Mouse (Mus musculus): ENCODE measurements around the gene Gas8. TPM values are rescaled to one million over a fixed set of nuclear protein-coding genes. Genes with fewer than 3 reads are reported as not detected.

Gene Gas8
- total and polyA plus RNA-seq, 2 experiments: 1.6 to 1.8 TPM

DNA sequence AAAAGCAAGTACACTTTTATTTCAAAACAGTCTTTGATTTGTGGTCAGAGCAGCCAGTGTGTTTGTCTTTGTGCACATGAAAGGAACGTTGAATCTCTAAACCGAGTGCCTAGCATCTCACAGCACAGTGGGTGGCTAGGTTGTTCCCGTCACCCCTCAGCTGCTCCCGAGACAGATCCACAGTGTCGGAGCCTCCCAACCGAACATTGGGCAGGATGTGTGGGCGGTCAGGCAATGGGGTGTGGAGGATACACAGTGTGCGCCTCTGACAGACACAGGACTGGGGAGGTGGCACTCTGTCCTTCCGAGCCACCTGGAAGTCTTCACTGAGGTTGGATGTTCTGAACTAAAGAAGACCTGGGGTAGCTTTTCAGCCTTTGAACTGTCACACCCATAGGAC, 12.9 kb upstream of the Gas8 start:
- Histone ChIP-seq H3K9ac (ENCODE audit: low read depth, low read length) (no peak overlapping the region), H3K4me3 (ENCODE audit: insufficient read depth, low read depth, low read length) (no peak overlapping the region), H3K27ac (replicated peaks; ENCODE audit: insufficient read depth, low read depth, low read length) (no peak overlapping the region), H3K4me1 (ENCODE audit: control insufficient read depth, insufficient read depth, low read length) (no peaks in the 10 kb centered on the region), H3K27me3 (ENCODE audit: control insufficient read depth, insufficient read depth, low read length) (no peaks in the 10 kb centered on the region), H3K79me2 (ENCODE audit: control insufficient read depth, insufficient read depth, low read length) (no peaks in the 10 kb centered on the region), H3K36me3 (ENCODE audit: control insufficient read depth, insufficient read depth, low read length) (peaks cover 16% of the 10 kb centered on the region; the same call in 1 of the 2 replicates)
- no peak for DNase-seq (ENCODE audit: extremely low read depth, low read depth, low spot score)
- TF ChIP-seq POLR2A (IDR thresholded peaks at IDR 0.05; ENCODE audit: extremely low read depth, insufficient read depth, low read length) (no peak), CTCF (IDR thresholded peaks at IDR 0.05; ENCODE audit: low read depth, low read length) (no peak)
- WGBS: 87% methylated on average over 9 of the region's 9 CpGs

DNA sequence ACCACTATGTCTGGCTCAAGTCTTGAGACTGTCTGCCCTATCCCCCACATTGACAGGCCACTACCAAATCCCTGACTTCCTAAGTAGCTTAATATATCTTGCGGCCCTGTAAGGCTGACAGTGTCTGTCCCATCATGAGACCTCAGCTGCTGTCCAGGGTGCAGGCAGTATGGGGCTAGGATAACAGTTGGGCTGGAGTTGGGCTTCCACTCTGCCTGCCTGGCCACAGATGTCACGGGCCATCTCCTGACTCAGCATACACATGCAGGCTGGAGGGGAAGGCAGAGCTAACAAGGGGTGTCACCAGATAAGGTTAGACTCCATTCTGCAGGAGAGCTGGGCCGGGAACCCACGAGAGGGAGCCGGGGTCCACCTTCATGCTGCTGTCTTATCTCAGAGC, 11.5 kb upstream of the Gas8 start:
- H3K79me2 ChIP-seq (ENCODE audit: control insufficient read depth, insufficient read depth, low read length): no peaks in the 10 kb centered on the region
- H3K9ac ChIP-seq (ENCODE audit: low read depth, low read length): no peak overlapping the region
- H3K27ac ChIP-seq (replicated peaks; ENCODE audit: insufficient read depth, low read depth, low read length): no peak overlapping the region
- 95% methylated on average over 5 of the region's 5 CpGs for WGBS
- TF ChIP-seq POLR2A (IDR thresholded peaks at IDR 0.05; ENCODE audit: extremely low read depth, insufficient read depth, low read length) (no peak), CTCF (IDR thresholded peaks at IDR 0.05; ENCODE audit: low read depth, low read length) (no peak)
- no peak for DNase-seq (ENCODE audit: extremely low read depth, low read depth, low spot score)
- peaks cover 6% of the 10 kb centered on the region; the same call in 1 of the 2 replicates for H3K36me3 ChIP-seq (ENCODE audit: control insufficient read depth, insufficient read depth, low read length)
- H3K4me1 ChIP-seq (ENCODE audit: control insufficient read depth, insufficient read depth, low read length): no peaks in the 10 kb centered on the region
- no peaks in the 10 kb centered on the region for H3K27me3 ChIP-seq (ENCODE audit: control insufficient read depth, insufficient read depth, low read length)
- H3K4me3 ChIP-seq (ENCODE audit: insufficient read depth, low read depth, low read length): no peak overlapping the region

DNA sequence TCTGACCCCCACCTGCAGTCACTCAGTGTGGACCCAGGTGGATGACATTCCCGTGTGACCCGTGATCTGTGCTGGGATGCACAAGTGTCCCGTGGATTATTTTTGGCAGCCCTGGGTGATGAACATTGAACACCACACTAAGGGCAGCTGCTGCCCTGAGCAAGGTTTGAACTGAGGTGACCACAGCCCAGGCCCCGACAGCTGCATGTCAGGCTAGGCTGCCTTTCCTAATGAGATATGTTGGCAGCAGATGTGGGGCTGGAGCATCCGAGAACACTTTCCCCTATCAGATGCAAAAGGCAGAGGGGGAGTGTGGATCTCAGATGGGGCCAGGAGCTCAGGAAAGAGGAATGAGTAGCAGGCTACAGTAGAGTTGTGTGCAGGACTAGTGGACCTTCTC, 7.8 kb upstream of the Gas8 start:
- no peak overlapping the region for H3K27ac ChIP-seq (replicated peaks; ENCODE audit: insufficient read depth, low read depth, low read length)
- DNase-seq (ENCODE audit: extremely low read depth, low read depth, low spot score): no peak
- 64% methylated on average over 5 of the region's 5 CpGs for WGBS
- H3K79me2 ChIP-seq (ENCODE audit: control insufficient read depth, insufficient read depth, low read length): no peaks in the 10 kb centered on the region
- no peaks in the 10 kb centered on the region for H3K4me1 ChIP-seq (ENCODE audit: control insufficient read depth, insufficient read depth, low read length)
- H3K9ac ChIP-seq (ENCODE audit: low read depth, low read length): no peak overlapping the region
- H3K27me3 ChIP-seq (ENCODE audit: control insufficient read depth, insufficient read depth, low read length): peaks cover 11% of the 10 kb centered on the region; the same call in 1 of the 2 replicates
- no peaks in the 10 kb centered on the region for H3K36me3 ChIP-seq (ENCODE audit: control insufficient read depth, insufficient read depth, low read length)
- TF ChIP-seq CTCF (IDR thresholded peaks at IDR 0.05; ENCODE audit: low read depth, low read length) (no peak), POLR2A (IDR thresholded peaks at IDR 0.05; ENCODE audit: extremely low read depth, insufficient read depth, low read length) (no peak)
- H3K4me3 ChIP-seq (ENCODE audit: insufficient read depth, low read depth, low read length): no peak overlapping the region

DNA sequence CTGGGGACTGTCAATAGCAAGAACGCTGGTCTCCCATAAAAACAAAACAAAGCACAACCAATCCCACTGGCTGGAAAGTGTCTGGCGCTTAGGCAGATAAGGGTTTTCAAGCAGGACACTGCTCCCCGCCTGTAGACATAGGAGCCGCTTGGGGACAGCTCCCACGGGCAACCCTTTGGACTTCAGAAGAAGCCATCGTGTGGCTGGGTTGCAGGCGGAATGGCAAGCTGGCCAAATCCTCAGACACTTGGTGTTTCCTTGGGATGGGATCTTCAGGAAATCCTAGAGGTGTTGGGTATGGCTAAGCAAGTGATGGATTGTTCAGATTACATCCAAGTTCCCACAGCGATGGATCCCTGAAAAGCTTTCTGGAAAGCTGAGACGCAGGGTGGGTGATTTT, 4.5 kb upstream of the Gas8 start:
- no peak for DNase-seq (ENCODE audit: extremely low read depth, low read depth, low spot score)
- Histone ChIP-seq H3K27me3 (ENCODE audit: control insufficient read depth, insufficient read depth, low read length) (peaks cover 11% of the 10 kb centered on the region; the same call in 1 of the 2 replicates), H3K4me3 (ENCODE audit: insufficient read depth, low read depth, low read length) (no peak overlapping the region), H3K36me3 (ENCODE audit: control insufficient read depth, insufficient read depth, low read length) (no peaks in the 10 kb centered on the region), H3K4me1 (ENCODE audit: control insufficient read depth, insufficient read depth, low read length) (peaks cover 4% of the 10 kb centered on the region), H3K79me2 (ENCODE audit: control insufficient read depth, insufficient read depth, low read length) (no peaks in the 10 kb centered on the region), H3K27ac (replicated peaks; ENCODE audit: insufficient read depth, low read depth, low read length) (no peak overlapping the region), H3K9ac (ENCODE audit: low read depth, low read length) (no peak overlapping the region)
- TF ChIP-seq POLR2A (IDR thresholded peaks at IDR 0.05; ENCODE audit: extremely low read depth, insufficient read depth, low read length): no peak
- no peak for TF ChIP-seq CTCF (IDR thresholded peaks at IDR 0.05; ENCODE audit: low read depth, low read length)
- WGBS: 7% methylated on average over 9 of the region's 9 CpGs

DNA sequence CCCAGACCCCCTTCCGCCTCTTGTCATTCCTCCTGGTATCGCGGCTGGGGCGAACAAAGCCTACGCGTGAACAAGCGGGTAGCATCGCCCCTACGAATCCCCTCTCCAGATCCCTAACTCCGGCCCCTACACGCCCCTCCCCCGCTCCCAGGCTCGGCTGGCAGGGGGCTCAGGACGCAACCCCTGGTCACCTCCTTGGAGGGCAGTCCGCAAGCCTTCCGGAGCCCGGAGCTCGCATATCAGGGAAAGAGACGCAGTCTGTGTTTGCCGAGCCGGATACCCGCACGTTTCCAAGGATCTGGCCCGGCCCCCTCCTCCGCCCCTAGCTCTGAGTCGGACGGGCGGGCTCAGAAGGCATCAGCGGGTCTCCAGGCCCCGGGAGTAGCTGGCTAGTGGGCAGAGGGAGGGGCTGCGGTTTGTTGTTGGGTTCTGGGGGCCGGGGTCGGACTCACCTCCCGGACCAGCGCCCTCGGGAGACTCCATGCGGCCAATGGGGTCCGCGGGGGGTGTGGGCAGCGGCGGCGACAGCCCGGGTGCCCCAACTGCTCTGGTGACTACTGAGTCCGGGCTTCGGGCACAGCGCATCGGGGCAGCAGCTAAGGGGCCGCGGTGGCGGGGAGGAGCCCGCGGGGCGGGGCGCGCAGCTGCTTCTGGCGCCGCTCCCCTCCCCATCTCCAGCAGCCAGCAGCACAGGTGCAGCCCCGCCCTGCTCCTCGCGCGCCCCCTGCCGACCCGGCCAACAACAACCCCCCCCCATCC, 3.7 kb upstream of the Gas8 start, which contains the start of gene Dbndd1:
Gene Dbndd1, minus strand, starts transcription at position 683 of the 759 bp plus-strand sequence.
- Histone ChIP-seq H3K79me2 (ENCODE audit: control insufficient read depth, insufficient read depth, low read length) (no peaks in the 10 kb centered on the region), H3K4me1 (ENCODE audit: control insufficient read depth, insufficient read depth, low read length) (peaks cover 5% of the 10 kb centered on the region), H3K36me3 (ENCODE audit: control insufficient read depth, insufficient read depth, low read length) (no peaks in the 10 kb centered on the region), H3K9ac (ENCODE audit: low read depth, low read length) (no peak within 1 kb of the TSS), H3K4me3 (ENCODE audit: insufficient read depth, low read depth, low read length) (peak within 1 kb of the TSS; percentile 25; the same call in 1 of the 2 replicates), H3K27me3 (ENCODE audit: control insufficient read depth, insufficient read depth, low read length) (peaks cover 11% of the 10 kb centered on the region; the same call in 1 of the 2 replicates), H3K27ac (replicated peaks; ENCODE audit: insufficient read depth, low read depth, low read length) (no peak within 1 kb of the TSS)
- DNase-seq (ENCODE audit: extremely low read depth, low read depth, low spot score): no peak
- no peak for TF ChIP-seq CTCF (IDR thresholded peaks at IDR 0.05; ENCODE audit: low read depth, low read length)
- WGBS: 4% methylated on average over 53 of the region's 63 CpGs

DNA sequence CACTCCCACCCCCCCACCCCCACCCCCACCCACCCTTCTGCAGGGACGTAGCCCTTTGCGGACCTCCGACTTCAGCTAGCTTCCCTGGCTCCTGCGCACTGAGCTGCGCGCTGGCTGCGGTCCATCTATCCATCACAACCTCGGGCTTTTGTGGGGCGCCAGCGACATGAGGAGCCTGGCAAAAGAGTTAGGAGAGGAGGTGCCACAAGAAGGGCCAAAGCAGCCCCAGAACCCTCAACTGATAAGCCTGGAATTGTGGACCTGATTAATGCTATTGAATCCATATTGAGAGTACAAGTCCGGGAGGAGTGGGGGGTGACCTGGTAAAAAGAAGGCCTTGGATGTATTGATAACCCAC, 3.1 kb upstream of the Gas8 start:
- H3K79me2 ChIP-seq (ENCODE audit: control insufficient read depth, insufficient read depth, low read length): no peaks in the 10 kb centered on the region
- no peak overlapping the region for H3K27ac ChIP-seq (replicated peaks; ENCODE audit: insufficient read depth, low read depth, low read length)
- peaks cover 11% of the 10 kb centered on the region; the same call in 1 of the 2 replicates for H3K27me3 ChIP-seq (ENCODE audit: control insufficient read depth, insufficient read depth, low read length)
- TF ChIP-seq CTCF (IDR thresholded peaks at IDR 0.05; ENCODE audit: low read depth, low read length): no peak
- no peak for TF ChIP-seq POLR2A (IDR thresholded peaks at IDR 0.05; ENCODE audit: extremely low read depth, insufficient read depth, low read length)
- no peaks in the 10 kb centered on the region for H3K36me3 ChIP-seq (ENCODE audit: control insufficient read depth, insufficient read depth, low read length)
- WGBS: 15% methylated on average over 11 of the region's 11 CpGs
- H3K4me1 ChIP-seq (ENCODE audit: control insufficient read depth, insufficient read depth, low read length): peaks cover 5% of the 10 kb centered on the region
- H3K9ac ChIP-seq (ENCODE audit: low read depth, low read length): no peak overlapping the region
- DNase-seq (ENCODE audit: extremely low read depth, low read depth, low spot score): no peak
- no peak overlapping the region for H3K4me3 ChIP-seq (ENCODE audit: insufficient read depth, low read depth, low read length)
